Mouse (Mus musculus): ENCODE results near the gene Ms4a15. TPM values are rescaled to one million over a fixed set of nuclear protein-coding genes. Genes with fewer than 3 reads are reported as not detected.

The Ms4a15 gene
- polyA plus RNA-seq, 1 experiment = not detected

DNA sequence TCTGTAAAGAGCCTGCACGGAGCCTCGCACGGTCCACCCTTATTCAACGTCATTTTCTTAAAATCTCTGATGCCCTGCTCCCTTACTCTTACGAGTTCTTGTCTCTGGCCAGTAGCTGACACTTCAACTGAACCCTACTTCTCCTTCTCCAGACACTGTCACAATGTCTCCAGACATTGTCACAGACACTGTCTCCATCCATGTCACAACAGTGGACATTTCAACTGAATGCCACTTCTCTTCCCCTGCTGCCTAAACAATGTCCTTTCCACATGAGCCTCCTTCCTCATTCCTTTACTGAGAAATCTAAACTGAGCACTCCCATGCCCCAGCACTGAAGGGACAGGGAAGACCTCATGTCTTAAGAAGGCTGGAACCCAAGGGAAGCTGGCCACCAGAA, 45.8 kb downstream of the Ms4a15 start:
- Histone ChIP-seq H3K4me3 (ENCODE audit: insufficient read depth, poor library complexity, severe bottlenecking) (peak overlapping the region; percentile 94), H3K79me2 (ENCODE audit: control insufficient read depth, insufficient read depth) (peaks cover 51% of the 10 kb centered on the region), H3K36me3 (ENCODE audit: control insufficient read depth, insufficient read depth) (peaks cover 46% of the 10 kb centered on the region), H3K79me3 (ENCODE audit: low read depth) (peaks cover 32% of the 10 kb centered on the region), H3ac (ENCODE audit: control insufficient read depth, insufficient read length, low read depth) (peak overlapping the region; percentile 98), H3K27me3 (ENCODE audit: control insufficient read depth, insufficient read depth, insufficient read length) (no peaks in the 10 kb centered on the region)
- TF ChIP-seq FOSL1 (IDR thresholded peaks at IDR 0.05; ENCODE audit: insufficient read depth, low read length, poor library complexity, severe bottlenecking) (no peak), CEBPB (IDR thresholded peaks at IDR 0.05; ENCODE audit: low read depth) (no peak), MYOG (IDR thresholded peaks at IDR 0.05; ENCODE audit: control insufficient read depth, extremely low read depth, insufficient read length) (no peak), MYOD1 (IDR thresholded peaks at IDR 0.05; ENCODE audit: control insufficient read depth, insufficient read length, low read depth) (no peak)

GRCm38 (mm10) chr19:10946506-10946905, 46.5 kb downstream of the Ms4a15 start:
- TF ChIP-seq CTCF (IDR thresholded peaks at IDR 0.05; ENCODE audit: control insufficient read depth, insufficient read depth, insufficient read length) = no peak
- TF ChIP-seq USF1 (IDR thresholded peaks at IDR 0.05; ENCODE audit: low read depth) = no peak
- no peak for TF ChIP-seq MYOD1 (IDR thresholded peaks at IDR 0.05; ENCODE audit: control insufficient read depth, insufficient read length, low read depth)
- no peak for TF ChIP-seq MAX (IDR thresholded peaks at IDR 0.05)
- TF ChIP-seq CEBPB (IDR thresholded peaks at IDR 0.05; ENCODE audit: low read depth) = no peak
- no peak for TF ChIP-seq FOSL1 (IDR thresholded peaks at IDR 0.05; ENCODE audit: insufficient read depth, low read length, poor library complexity, severe bottlenecking)
- TF ChIP-seq MYOG (IDR thresholded peaks at IDR 0.05; ENCODE audit: control insufficient read depth, extremely low read depth, insufficient read length) = no peak
- peak overlapping the region; percentile 94 for H3K4me3 ChIP-seq (ENCODE audit: insufficient read depth, poor library complexity, severe bottlenecking)
- H3K79me2 ChIP-seq (ENCODE audit: control insufficient read depth, insufficient read depth) = peaks cover 51% of the 10 kb centered on the region
- H3K27me3 ChIP-seq (ENCODE audit: control insufficient read depth, insufficient read depth, insufficient read length) = no peaks in the 10 kb centered on the region
- H3K79me3 ChIP-seq (ENCODE audit: low read depth) = peaks cover 32% of the 10 kb centered on the region
- H3K36me3 ChIP-seq (ENCODE audit: control insufficient read depth, insufficient read depth) = peaks cover 53% of the 10 kb centered on the region
- peak overlapping the region; percentile 19 for H3ac ChIP-seq (ENCODE audit: control insufficient read depth, insufficient read length, low read depth)

DNA sequence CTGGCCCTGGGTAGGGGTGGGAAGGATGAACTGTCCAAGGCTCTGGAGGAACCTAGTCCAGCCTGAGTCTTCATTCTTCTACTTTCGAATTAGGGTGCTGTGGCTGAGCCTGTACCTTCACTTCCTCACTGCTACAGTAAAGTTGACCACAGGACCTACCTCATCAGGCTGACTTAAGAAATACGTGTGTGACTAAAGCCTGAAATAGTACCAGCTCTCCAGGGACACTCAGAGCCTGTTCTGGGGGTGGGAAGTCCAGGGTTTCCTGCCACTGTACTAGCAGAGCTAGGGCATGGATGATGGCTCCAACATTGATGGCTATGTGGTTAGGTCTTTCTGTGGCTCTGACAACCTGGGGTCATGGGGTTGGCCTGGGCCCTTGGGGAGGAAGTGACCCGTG, 49.1 kb downstream of the Ms4a15 start:
- no peak overlapping the region for H3K4me3 ChIP-seq (ENCODE audit: insufficient read depth, poor library complexity, severe bottlenecking)
- peaks cover 59% of the 10 kb centered on the region for H3K36me3 ChIP-seq (ENCODE audit: control insufficient read depth, insufficient read depth)
- H3K79me2 ChIP-seq (ENCODE audit: control insufficient read depth, insufficient read depth) = peaks cover 49% of the 10 kb centered on the region
- H3K27me3 ChIP-seq (ENCODE audit: control insufficient read depth, insufficient read depth, insufficient read length) = no peaks in the 10 kb centered on the region
- TF ChIP-seq USF1 (IDR thresholded peaks at IDR 0.05; ENCODE audit: low read depth) (no peak), FOSL1 (IDR thresholded peaks at IDR 0.05; ENCODE audit: insufficient read depth, low read length, poor library complexity, severe bottlenecking) (no peak), CTCF (IDR thresholded peaks at IDR 0.05; ENCODE audit: control insufficient read depth, insufficient read depth, insufficient read length) (no peak), MYOG (IDR thresholded peaks at IDR 0.05; ENCODE audit: control insufficient read depth, extremely low read depth, insufficient read length) (no peak), MAX (IDR thresholded peaks at IDR 0.05) (no peak), MYOD1 (IDR thresholded peaks at IDR 0.05; ENCODE audit: control insufficient read depth, insufficient read length, low read depth) (no peak), CEBPB (IDR thresholded peaks at IDR 0.05; ENCODE audit: low read depth) (no peak)
- no peak overlapping the region for H3ac ChIP-seq (ENCODE audit: control insufficient read depth, insufficient read length, low read depth)
- peaks cover 31% of the 10 kb centered on the region for H3K79me3 ChIP-seq (ENCODE audit: low read depth)

GRCm38 (mm10) chr19:10940801-10941457, 52.1 kb downstream of the Ms4a15 start:
- H3K27me3 ChIP-seq (ENCODE audit: control insufficient read depth, insufficient read depth, insufficient read length) = no peaks in the 10 kb centered on the region
- TF ChIP-seq MAX (IDR thresholded peaks at IDR 0.05) (no peak), CEBPB (IDR thresholded peaks at IDR 0.05; ENCODE audit: low read depth) (no peak), MYOG (IDR thresholded peaks at IDR 0.05; ENCODE audit: control insufficient read depth, extremely low read depth, insufficient read length) (no peak), USF1 (IDR thresholded peaks at IDR 0.05; ENCODE audit: low read depth) (no peak), CTCF (IDR thresholded peaks at IDR 0.05; ENCODE audit: control insufficient read depth, insufficient read depth, insufficient read length) (no peak), MYOD1 (IDR thresholded peaks at IDR 0.05; ENCODE audit: control insufficient read depth, insufficient read length, low read depth) (no peak), FOSL1 (IDR thresholded peaks at IDR 0.05; ENCODE audit: insufficient read depth, low read length, poor library complexity, severe bottlenecking) (no peak)
- peaks cover 48% of the 10 kb centered on the region for H3K36me3 ChIP-seq (ENCODE audit: control insufficient read depth, insufficient read depth)
- peaks cover 2% of the 10 kb centered on the region for H3K79me3 ChIP-seq (ENCODE audit: low read depth)
- H3K4me3 ChIP-seq (ENCODE audit: insufficient read depth, poor library complexity, severe bottlenecking) = no peak overlapping the region
- peaks cover 18% of the 10 kb centered on the region for H3K79me2 ChIP-seq (ENCODE audit: control insufficient read depth, insufficient read depth)
- no peak overlapping the region for H3ac ChIP-seq (ENCODE audit: control insufficient read depth, insufficient read length, low read depth)

- TF ChIP-seq USF1 (IDR thresholded peaks at IDR 0.05; ENCODE audit: low read depth) (no peak), MYOD1 (IDR thresholded peaks at IDR 0.05; ENCODE audit: control insufficient read depth, insufficient read length, low read depth) (no peak), MYOG (IDR thresholded peaks at IDR 0.05; ENCODE audit: control insufficient read depth, extremely low read depth, insufficient read length) (no peak), CEBPB (IDR thresholded peaks at IDR 0.05; ENCODE audit: low read depth) (no peak), FOSL1 (IDR thresholded peaks at IDR 0.05; ENCODE audit: insufficient read depth, low read length, poor library complexity, severe bottlenecking) (no peak), CTCF (IDR thresholded peaks at IDR 0.05; ENCODE audit: control insufficient read depth, insufficient read depth, insufficient read length) (no peak), MAX (IDR thresholded peaks at IDR 0.05) (no peak)
- peaks cover 12% of the 10 kb centered on the region for H3K79me2 ChIP-seq (ENCODE audit: control insufficient read depth, insufficient read depth)
- no peak overlapping the region for H3ac ChIP-seq (ENCODE audit: control insufficient read depth, insufficient read length, low read depth)
- no peaks in the 10 kb centered on the region for H3K27me3 ChIP-seq (ENCODE audit: control insufficient read depth, insufficient read depth, insufficient read length)
- no peaks in the 10 kb centered on the region for H3K79me3 ChIP-seq (ENCODE audit: low read depth)
- H3K4me3 ChIP-seq (ENCODE audit: insufficient read depth, poor library complexity, severe bottlenecking) = no peak overlapping the region
- peaks cover 43% of the 10 kb centered on the region for H3K36me3 ChIP-seq (ENCODE audit: control insufficient read depth, insufficient read depth)
These were observed 52.8 kb downstream of the Ms4a15 start for GRCm38 (mm10) chr19:10940097-10940800.
